Comparison of ENCODE assay signal across 22 mouse cellular contexts in genomic region chr2:28089095-28089494, GRCm38 (mm10). TPM values are rescaled to one million over a fixed set of nuclear protein-coding genes. Genes with fewer than 3 reads are reported as not detected.
DNase-seq lines count a peak whose midpoint lies in the region; ATAC-seq and TF ChIP-seq lines count a peak whose summit lies in the region.
"Had no signal": no experiment of that assay in that cellular context is flagged by ENCODE, and none has a peak within 500 bp of the region (broad histone marks: within the 10 kb centered on the region; RNA-seq: fewer than 3 reads in every experiment).

No protein-coding gene starts in this region.

- no peak for DNase-seq in intestine, embryonic 14.5 days (ENCODE audit: low spot score)
- no peak for DNase-seq in midbrain, postnatal 0 days (ENCODE audit: low spot score)
- peak; percentile 85 for DNase-seq in lung, postnatal 0 days (ENCODE audit: low spot score)
- no peak for DNase-seq in gastrocnemius, postnatal 25 days
- DNase-seq in right cerebral cortex, adult 2 months (ENCODE audit: low spot score in 2 of 2): no peak
- no peak for DNase-seq in urinary bladder, postnatal 10 days (ENCODE audit: low spot score)
- DNase-seq: cerebellum, postnatal 14 days; heart, adult 18-20 months; kidney, postnatal 36 days; right cerebral cortex, postnatal 4 days; thymus, adult 2 months had no signal

- no peak overlapping the region for H3K27ac ChIP-seq in intestine, embryonic 14.5 days (ENCODE audit: low read depth)
- no peak overlapping the region for H3K27ac ChIP-seq in intestine, postnatal 0 days (ENCODE audit: low read depth, low read length)
- H3K27ac ChIP-seq in midbrain, embryonic 12.5 days (replicated peaks): peak overlapping the region; percentile 7; the same call in 1 of the 2 replicates
- H3K27ac ChIP-seq in midbrain, postnatal 0 days (ENCODE audit: low read depth, low read length): no peak overlapping the region
- no peak overlapping the region for H3K27ac ChIP-seq in lung, postnatal 0 days (ENCODE audit: low read length)
- H3K27ac ChIP-seq: liver, embryonic 14.5 days; neural tube, embryonic 12.5 days had no signal

- TF ChIP-seq CTCF in intestine, postnatal 0 days (IDR thresholded peaks at IDR 0.05; ENCODE audit: low read depth): no peak
- no peak for TF ChIP-seq CTCF in midbrain, postnatal 0 days (IDR thresholded peaks at IDR 0.05)
- TF ChIP-seq CTCF in lung, postnatal 0 days (IDR thresholded peaks at IDR 0.05): no peak

- 23% methylated on average over 5 of the region's 5 CpGs for WGBS in intestine, embryonic 14.5 days
- WGBS in intestine, postnatal 0 days: 52% methylated on average over 5 of the region's 5 CpGs
- WGBS in midbrain, embryonic 12.5 days: 79% methylated on average over 5 of the region's 5 CpGs
- 82% methylated on average over 5 of the region's 5 CpGs for WGBS in midbrain, postnatal 0 days
- WGBS in lung, postnatal 0 days: 37% methylated on average over 5 of the region's 5 CpGs

- no peak overlapping the region for H3K4me2 ChIP-seq in intestine, embryonic 14.5 days (ENCODE audit: low read length)
- no peak overlapping the region for H3K4me2 ChIP-seq in intestine, postnatal 0 days (replicated peaks; ENCODE audit: low read depth)
- no peak overlapping the region for H3K4me2 ChIP-seq in midbrain, embryonic 12.5 days (replicated peaks)
- H3K4me2 ChIP-seq in midbrain, postnatal 0 days (ENCODE audit: low read depth, low read length, poor library complexity, severe bottlenecking): no peak overlapping the region
- H3K4me2 ChIP-seq in lung, postnatal 0 days (replicated peaks; ENCODE audit: low read depth, low read length): no peak overlapping the region
- H3K4me2 ChIP-seq: neural tube, embryonic 12.5 days had no signal

- no peaks in the 10 kb centered on the region for H3K9me3 ChIP-seq in intestine, embryonic 14.5 days (ENCODE audit: control insufficient read depth, low read length)
- H3K9me3 ChIP-seq in intestine, postnatal 0 days (ENCODE audit: control insufficient read depth): no peaks in the 10 kb centered on the region
- no peaks in the 10 kb centered on the region for H3K9me3 ChIP-seq in midbrain, embryonic 12.5 days
- H3K9me3 ChIP-seq in midbrain, postnatal 0 days (ENCODE audit: low read length): no peaks in the 10 kb centered on the region
- H3K9me3 ChIP-seq in lung, postnatal 0 days (ENCODE audit: low read length): no peaks in the 10 kb centered on the region
- H3K9me3 ChIP-seq: megakaryocyte, embryonic 14.5 days; neural tube, embryonic 12.5 days had no signal

- ATAC-seq in intestine, embryonic 14.5 days (replicated peaks; ENCODE audit: low FRiP score, low TSS enrichment, low read depth): peak; percentile 53; the same call in 1 of the 2 replicates
- no peak for ATAC-seq in intestine, postnatal 0 days
- ATAC-seq in midbrain, embryonic 12.5 days (ENCODE audit: low FRiP score, low read depth): no peak
- ATAC-seq in midbrain, postnatal 0 days (ENCODE audit: low FRiP score): no peak
- ATAC-seq in lung, postnatal 0 days: peak; percentile 92
- ATAC-seq: forebrain, embryonic 14.5 days; inflammation-experienced regulatory T-cells, adult 6 months had no signal

- peak; percentile 64 for TF ChIP-seq EP300 in lung, postnatal 0 days (IDR thresholded peaks at IDR 0.05)

- no peaks in the 10 kb centered on the region for H3K27me3 ChIP-seq in intestine, embryonic 14.5 days (replicated peaks; ENCODE audit: control insufficient read depth, insufficient read depth, low read length)
- no peaks in the 10 kb centered on the region for H3K27me3 ChIP-seq in intestine, postnatal 0 days (replicated peaks; ENCODE audit: control insufficient read depth, insufficient read depth, low read length)
- no peaks in the 10 kb centered on the region for H3K27me3 ChIP-seq in midbrain, embryonic 12.5 days
- no peaks in the 10 kb centered on the region for H3K27me3 ChIP-seq in midbrain, postnatal 0 days (ENCODE audit: insufficient read depth, low read length)
- H3K27me3 ChIP-seq in lung, postnatal 0 days (replicated peaks; ENCODE audit: insufficient read depth, low read length): no peaks in the 10 kb centered on the region
- H3K27me3 ChIP-seq: neural tube, embryonic 12.5 days had no signal

- H3K9ac ChIP-seq in intestine, embryonic 14.5 days (ENCODE audit: low read length): no peak overlapping the region
- no peak overlapping the region for H3K9ac ChIP-seq in intestine, postnatal 0 days (ENCODE audit: low read depth, low read length)
- no peak overlapping the region for H3K9ac ChIP-seq in midbrain, embryonic 12.5 days (replicated peaks)
- no peak overlapping the region for H3K9ac ChIP-seq in midbrain, postnatal 0 days (replicated peaks; ENCODE audit: low read length, poor library complexity, severe bottlenecking)
- H3K9ac ChIP-seq in lung, postnatal 0 days (replicated peaks; ENCODE audit: low read depth): no peak overlapping the region
- H3K9ac ChIP-seq: liver, embryonic 14.5 days; neural tube, embryonic 12.5 days had no signal

- no peaks in the 10 kb centered on the region; the same call in 1 of the 2 replicates for H3K4me1 ChIP-seq in intestine, embryonic 14.5 days (replicated peaks; ENCODE audit: control insufficient read depth, insufficient read depth, low read length)
- no peaks in the 10 kb centered on the region for H3K4me1 ChIP-seq in intestine, postnatal 0 days (replicated peaks; ENCODE audit: control insufficient read depth, insufficient read depth, low read length)
- peaks cover 8% of the 10 kb centered on the region; the same call in 1 of the 2 replicates for H3K4me1 ChIP-seq in midbrain, embryonic 12.5 days
- peaks cover 9% of the 10 kb centered on the region; the same call in 1 of the 2 replicates for H3K4me1 ChIP-seq in midbrain, postnatal 0 days (ENCODE audit: insufficient read depth, low read length)
- no peaks in the 10 kb centered on the region for H3K4me1 ChIP-seq in lung, postnatal 0 days (ENCODE audit: insufficient read depth, low read depth, low read length)

- H3K4me3 ChIP-seq in intestine, embryonic 14.5 days (ENCODE audit: low read depth, low read length): no peak overlapping the region
- H3K4me3 ChIP-seq in intestine, postnatal 0 days (ENCODE audit: low read depth, low read length): no peak overlapping the region
- no peak overlapping the region for H3K4me3 ChIP-seq in midbrain, embryonic 12.5 days
- no peak overlapping the region for H3K4me3 ChIP-seq in midbrain, postnatal 0 days (ENCODE audit: low read depth, low read length)
- no peak overlapping the region for H3K4me3 ChIP-seq in lung, postnatal 0 days (ENCODE audit: low read depth, low read length)
- H3K4me3 ChIP-seq: megakaryocyte, embryonic 14.5 days; neural tube, embryonic 12.5 days had no signal

- no peaks in the 10 kb centered on the region for H3K36me3 ChIP-seq in intestine, embryonic 14.5 days (ENCODE audit: control insufficient read depth, insufficient read depth, low read length)
- no peaks in the 10 kb centered on the region for H3K36me3 ChIP-seq in intestine, postnatal 0 days (ENCODE audit: control insufficient read depth, insufficient read depth)
- H3K36me3 ChIP-seq in midbrain, embryonic 12.5 days: no peaks in the 10 kb centered on the region
- H3K36me3 ChIP-seq in midbrain, postnatal 0 days (ENCODE audit: insufficient read depth, low read length): no peaks in the 10 kb centered on the region
- no peaks in the 10 kb centered on the region for H3K36me3 ChIP-seq in lung, postnatal 0 days (ENCODE audit: insufficient read depth, low read length)
- H3K36me3 ChIP-seq: neural tube, embryonic 12.5 days had no signal

RNA-seq across cellular contexts. Expression of gene Fcnb, which starts 4.4 kb away (rescaled TPM):
- 0.15 TPM in 1 of 2 replicates, not detected in the other for polyA plus RNA-seq in intestine, embryonic 14.5 days (2014; fragmentation: Nextera tagmentation; extraction: Ambion mirVana)
- polyA plus RNA-seq in intestine, postnatal 0 days (2015; fragmentation: Nextera tagmentation; extraction: Ambion mirVana): not detected in 2 replicates
- 0.35 TPM in 1 of 2 replicates, not detected in the other for polyA plus RNA-seq in midbrain, embryonic 12.5 days (2016; fragmentation: Nextera tagmentation; extraction: Ambion mirVana)
- not detected in 2 replicates for total RNA-seq in midbrain, postnatal 0 days (2014; rRNA removed)
- polyA plus RNA-seq in midbrain, postnatal 0 days (2015; fragmentation: Nextera tagmentation; extraction: Ambion mirVana): not detected in 2 replicates
- 0.50 and 1.1 TPM in 2 replicates for polyA plus RNA-seq in lung, postnatal 0 days (2015; fragmentation: Nextera tagmentation; extraction: Ambion mirVana)
- total RNA-seq in gastrocnemius, postnatal 25 days (2021): not detected
- total RNA-seq: gastrocnemius, adult 18-20 months; heart, adult 18-20 months; layer of hippocampus, postnatal 10 days; left cerebral cortex, postnatal 25 days had no signal
- polyA plus RNA-seq: C2C12; forebrain, embryonic 14.5 days; inflammation-experienced regulatory T-cells, adult 6 months had no signal

Comparison
In these comparisons a context has a peak if more than half of its experiments do, and no peak if none do; other contexts are left out.
1. ATAC-seq: peak in intestine, embryonic 14.5 days (single experiment) and lung, postnatal 0 days (single experiment); none in intestine, postnatal 0 days (single experiment), midbrain, embryonic 12.5 days (single experiment) and midbrain, postnatal 0 days (single experiment).